In the genomic region with DNA sequence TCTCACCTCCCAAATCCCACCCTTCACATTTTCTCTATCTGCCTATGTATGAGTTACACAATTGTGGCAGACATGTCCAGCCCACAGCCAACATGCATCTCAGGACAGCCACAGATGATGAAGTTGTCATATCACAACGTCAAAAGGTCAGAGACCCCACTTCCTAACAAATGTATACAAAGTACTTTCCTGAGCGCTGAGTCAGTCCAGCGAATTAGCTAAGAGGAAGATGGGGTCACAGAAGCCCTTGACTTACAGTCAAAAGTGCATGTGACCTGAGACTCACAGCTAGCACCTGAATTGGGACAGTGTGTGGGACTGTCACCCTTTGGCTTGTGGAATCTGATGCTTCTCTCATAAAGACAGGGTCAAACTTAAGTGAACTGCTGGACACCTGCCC, we compare ENCODE assay signal across 20 mouse cellular contexts. TPM values are rescaled to one million over a fixed set of nuclear protein-coding genes. Genes with fewer than 3 reads are reported as not detected.
DNase-seq lines count a peak whose midpoint lies in the region; ATAC-seq lines count a peak whose summit lies in the region.
"Had no signal": no experiment of that assay in that cellular context is flagged by ENCODE, and none has a peak within 500 bp of the region (broad histone marks: within the 10 kb centered on the region; RNA-seq: fewer than 3 reads in every experiment).

No protein-coding gene starts in this region.

- H3K4me1 ChIP-seq in liver, embryonic 13.5 days (replicated peaks) = peaks cover 78% of the 10 kb centered on the region
- no peaks in the 10 kb centered on the region for H3K4me1 ChIP-seq in midbrain, embryonic 11.5 days (ENCODE audit: control insufficient read depth, insufficient read depth, low read length)
- H3K4me1 ChIP-seq: forebrain, embryonic 10.5 days; forebrain, embryonic 13.5 days; hindbrain, embryonic 15.5 days had no signal

- H3K9ac ChIP-seq in liver, embryonic 13.5 days = no peak overlapping the region
- H3K9ac ChIP-seq in midbrain, embryonic 11.5 days (ENCODE audit: low read length) = no peak overlapping the region
- H3K9ac ChIP-seq: forebrain, embryonic 13.5 days; hindbrain, embryonic 12.5 days; hindbrain, embryonic 15.5 days had no signal

- no peaks in the 10 kb centered on the region for H3K27me3 ChIP-seq in liver, embryonic 13.5 days
- no peaks in the 10 kb centered on the region for H3K27me3 ChIP-seq in midbrain, embryonic 11.5 days (ENCODE audit: control insufficient read depth, insufficient read depth, low read length)
- H3K27me3 ChIP-seq: forebrain, embryonic 13.5 days; hindbrain, embryonic 12.5 days; hindbrain, embryonic 15.5 days had no signal

- intact Hi-C loops in left cerebral cortex, postnatal 14 days (cut with DNase I) = no loop called here

- no peaks in the 10 kb centered on the region for H3K9me3 ChIP-seq in liver, embryonic 13.5 days (replicated peaks)
- H3K9me3 ChIP-seq in midbrain, embryonic 11.5 days (ENCODE audit: control insufficient read depth, low read length) = no peaks in the 10 kb centered on the region
- H3K9me3 ChIP-seq: forebrain, embryonic 10.5 days; forebrain, embryonic 13.5 days; hindbrain, embryonic 12.5 days; hindbrain, embryonic 15.5 days had no signal

- H3K27ac ChIP-seq in liver, embryonic 13.5 days = peak overlapping the region; percentile 3; the same call in 1 of the 2 replicates
- H3K27ac ChIP-seq in midbrain, embryonic 11.5 days (ENCODE audit: low read depth, low read length) = no peak overlapping the region
- H3K27ac ChIP-seq: forebrain, embryonic 10.5 days; forebrain, embryonic 13.5 days; hindbrain, embryonic 12.5 days; hindbrain, embryonic 15.5 days had no signal

- H3K36me3 ChIP-seq in liver, embryonic 13.5 days = peaks cover 65% of the 10 kb centered on the region
- H3K36me3 ChIP-seq in midbrain, embryonic 11.5 days (ENCODE audit: control insufficient read depth, insufficient read depth, low read length) = no peaks in the 10 kb centered on the region; the same call in none of the 2 replicates

- no peak for ATAC-seq in liver, embryonic 13.5 days (ENCODE audit: low read depth)
- peak; percentile 9; the same call in 1 of the 2 replicates for ATAC-seq in granulocyte monocyte progenitor cell, adult 5-6 weeks (replicated peaks; ENCODE audit: poor library complexity, severe bottlenecking)
- ATAC-seq in midbrain, embryonic 11.5 days (ENCODE audit: low FRiP score) = no peak
- ATAC-seq: activated CD4-positive, CD25-positive, alpha-beta regulatory T cell, adult 4 months; forebrain, embryonic 13.5 days; forebrain, embryonic 16.5 days had no signal

- no peak for DNase-seq in liver, embryonic 13.5 days
- DNase-seq in liver (no peak), 416B (ENCODE audit: low read depth) (peak; percentile 69)
- no peak for DNase-seq in left cerebral cortex, postnatal 14 days (ENCODE audit: low spot score in 2 of 2)
- no peak for DNase-seq in midbrain, embryonic 11.5 days (ENCODE audit: low spot score, missing footprints)
- DNase-seq: adrenal gland, adult 8-10 months; cerebellum, adult 18-20 months; cerebellum, adult 9-10 months; cerebellum, postnatal 14 days; gastrocnemius, postnatal 10 days; gastrocnemius, postnatal 36 days; heart, adult 11 months had no signal

- no peak overlapping the region for H3K4me2 ChIP-seq in liver, embryonic 13.5 days
- H3K4me2 ChIP-seq in midbrain, embryonic 11.5 days = no peak overlapping the region
- H3K4me2 ChIP-seq: forebrain, embryonic 13.5 days; heart, embryonic 11.5 days; hindbrain, embryonic 12.5 days; hindbrain, embryonic 15.5 days had no signal

- no peak overlapping the region for H3K4me3 ChIP-seq in liver, embryonic 13.5 days (replicated peaks)
- no peak overlapping the region for H3K4me3 ChIP-seq in midbrain, embryonic 11.5 days (ENCODE audit: low read depth, low read length)
- H3K4me3 ChIP-seq: forebrain, embryonic 10.5 days; forebrain, embryonic 13.5 days; hindbrain, embryonic 12.5 days; hindbrain, embryonic 15.5 days had no signal

- whole genome bisulfite sequencing in liver, embryonic 13.5 days (ENCODE audit: insufficient replicate concordance) = 81% methylated on average over 3 of the region's 3 CpGs
- WGBS in midbrain, embryonic 11.5 days = 91% methylated on average over 3 of the region's 3 CpGs

RNA-seq across cellular contexts. Expression of a gene that starts 9.1 kb away (rescaled TPM):
- polyA plus RNA-seq in liver, embryonic 13.5 days (2015; fragmentation: Nextera tagmentation; extraction: Ambion mirVana) = 97.4 and 102 TPM in 2 replicates
- 54.9 and 65.5 TPM in 2 replicates for total RNA-seq in granulocyte monocyte progenitor cell, adult 5-6 weeks (2014; fragmentation: Nextera tagmentation)
- total RNA-seq in granulocyte monocyte progenitor cell, adult 5-6 weeks (2017) = 77.7 and 82.8 TPM in 2 replicates
- 10 to 100 TPM; 15.8 to 19.2 TPM for total RNA-seq in left cerebral cortex, postnatal 14 days (2021)
- polyA plus RNA-seq in midbrain, embryonic 11.5 days (2014; fragmentation: Nextera tagmentation; extraction: Ambion mirVana) = 115 and 128 TPM in 2 replicates

RNA-seq across cellular contexts. Expression of a gene that starts 37.9 kb away (rescaled TPM):
- polyA plus RNA-seq in liver, embryonic 13.5 days (2015; fragmentation: Nextera tagmentation; extraction: Ambion mirVana) = 8.6 and 9.1 TPM in 2 replicates
- 2.3 and 11.5 TPM in 2 replicates for total RNA-seq in granulocyte monocyte progenitor cell, adult 5-6 weeks (2014; fragmentation: Nextera tagmentation)
- 5.5 and 7.2 TPM in 2 replicates for total RNA-seq in granulocyte monocyte progenitor cell, adult 5-6 weeks (2017)
- 1 to 10 TPM; 3.4 to 3.8 TPM for total RNA-seq in left cerebral cortex, postnatal 14 days (2021)
- 9.5 TPM in 2 replicates for polyA plus RNA-seq in midbrain, embryonic 11.5 days (2014; fragmentation: Nextera tagmentation; extraction: Ambion mirVana)
